Mouse (Mus musculus): Measurements from ENCODE around the gene Gpr176. TPM values are rescaled to one million over a fixed set of nuclear protein-coding genes. Genes with fewer than 3 reads are reported as not detected.

Gpr176 gene
- 0.69 and 1.4 TPM in 2 replicates for polyA plus RNA-seq (2014; fragmentation: Nextera tagmentation; extraction: Ambion mirVana)

DNA sequence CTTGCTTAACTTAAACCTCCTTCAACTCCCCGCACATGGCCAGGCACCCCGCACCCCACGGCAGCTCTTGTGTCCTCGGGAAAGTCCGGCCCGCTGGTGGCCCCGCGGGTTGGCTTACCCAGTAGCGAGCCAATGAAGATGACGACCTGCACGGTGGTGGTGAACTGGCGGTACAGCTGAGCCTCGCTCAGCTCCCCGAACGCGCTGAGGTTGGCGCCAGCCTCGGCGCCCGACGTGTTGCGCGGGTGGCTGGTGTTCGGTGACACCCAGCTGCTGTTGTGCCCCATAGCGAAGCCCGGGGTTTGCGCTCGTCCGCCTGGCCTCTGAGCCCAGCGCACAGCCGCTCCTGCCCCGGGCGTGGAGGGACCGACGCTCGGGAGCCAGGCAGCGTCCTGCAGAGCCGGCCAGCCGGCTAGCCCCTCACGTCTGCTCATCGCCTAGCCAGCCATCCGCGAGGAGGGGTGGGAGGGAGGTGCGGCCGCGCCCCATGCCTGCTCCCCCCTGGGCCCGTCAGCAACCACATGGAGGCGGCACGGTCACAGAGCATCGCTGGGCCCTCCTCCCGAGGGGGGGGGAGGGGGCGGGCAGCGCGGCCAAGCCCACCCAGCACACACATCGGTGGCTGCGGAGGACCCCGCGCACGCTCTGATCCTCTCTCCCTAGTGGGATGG lies at the start of gene Gpr176:
Gpr176 (minus strand) TSS at position 519 of the 671 bp plus-strand sequence.
- peak within 1 kb of the TSS; percentile 96 for H3K4me2 ChIP-seq (replicated peaks; ENCODE audit: low read depth, low read length)
- H3K4me3 ChIP-seq (ENCODE audit: low read length): peak within 1 kb of the TSS; percentile 54
- H3K36me3 ChIP-seq (ENCODE audit: control insufficient read depth, insufficient read depth, low read length): no peaks in the 10 kb centered on the region
- H3K27me3 ChIP-seq (ENCODE audit: control insufficient read depth, insufficient read depth, low read length): peaks cover 15% of the 10 kb centered on the region
- WGBS: under 1% methylated on average over 54 of the region's 59 CpGs
- no peaks in the 10 kb centered on the region for H3K9me3 ChIP-seq (ENCODE audit: control insufficient read depth, low read length)
- ATAC-seq (ENCODE audit: low FRiP score, low TSS enrichment): peak; percentile 76
- no peak within 1 kb of the TSS for H3K27ac ChIP-seq (ENCODE audit: low read depth, low read length)
- peak within 1 kb of the TSS; percentile 58 for H3K9ac ChIP-seq (ENCODE audit: low read depth, low read length)
- H3K4me1 ChIP-seq (ENCODE audit: control insufficient read depth, insufficient read depth, low read length): peaks cover 12% of the 10 kb centered on the region; the same call in 1 of the 2 replicates

DNA sequence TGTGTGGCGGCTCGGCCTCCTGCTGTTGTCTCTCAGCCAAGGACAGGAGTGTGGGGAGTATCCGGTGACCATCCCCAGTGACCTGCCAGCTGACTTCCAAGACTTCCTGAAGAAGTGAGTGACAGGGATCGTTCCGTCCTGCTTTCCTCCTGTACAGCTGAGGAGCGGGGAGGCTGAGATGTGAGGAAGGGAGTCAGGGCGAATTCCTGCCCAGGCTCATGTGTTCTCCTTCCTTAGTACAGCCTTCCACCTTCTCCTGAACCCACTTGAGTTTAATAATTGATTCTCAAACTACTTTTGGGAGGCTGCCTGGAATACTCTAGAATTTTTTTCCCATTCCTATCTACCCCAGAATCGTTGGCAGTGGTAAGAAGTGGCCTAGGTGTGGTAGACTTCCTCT lies 49.2 kb upstream of the Gpr176 start:
- no peak for ATAC-seq (ENCODE audit: low FRiP score, low TSS enrichment)
- Histone ChIP-seq H3K36me3 (ENCODE audit: control insufficient read depth, insufficient read depth, low read length) (peaks cover 36% of the 10 kb centered on the region), H3K27ac (ENCODE audit: low read depth, low read length) (no peak overlapping the region), H3K4me3 (ENCODE audit: low read length) (no peak overlapping the region), H3K9me3 (ENCODE audit: control insufficient read depth, low read length) (no peaks in the 10 kb centered on the region), H3K27me3 (ENCODE audit: control insufficient read depth, insufficient read depth, low read length) (no peaks in the 10 kb centered on the region), H3K4me2 (replicated peaks; ENCODE audit: low read depth, low read length) (no peak overlapping the region), H3K4me1 (ENCODE audit: control insufficient read depth, insufficient read depth, low read length) (no peaks in the 10 kb centered on the region), H3K9ac (ENCODE audit: low read depth, low read length) (no peak overlapping the region)
- 57% methylated on average over 8 of the region's 8 CpGs for WGBS

DNA sequence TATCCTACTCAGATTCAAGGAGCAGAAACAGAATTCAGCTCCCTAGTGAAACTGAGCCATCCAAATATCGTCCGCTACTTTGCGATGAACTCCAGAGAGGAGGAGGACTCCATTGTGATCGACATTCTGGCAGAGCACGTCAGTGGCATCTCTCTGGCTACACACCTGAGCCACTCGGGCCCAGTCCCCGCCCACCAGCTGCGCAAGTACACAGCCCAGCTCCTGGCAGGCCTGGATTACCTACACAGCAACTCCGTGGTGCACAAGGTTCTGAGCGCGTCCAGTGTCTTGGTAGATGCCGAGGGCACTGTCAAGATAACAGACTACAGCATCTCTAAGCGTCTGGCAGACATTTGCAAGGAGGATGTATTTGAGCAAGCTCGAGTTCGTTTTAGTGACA lies 48.7 kb upstream of the Gpr176 start:
- no peak for ATAC-seq (ENCODE audit: low FRiP score, low TSS enrichment)
- H3K9ac ChIP-seq (ENCODE audit: low read depth, low read length): no peak overlapping the region
- H3K9me3 ChIP-seq (ENCODE audit: control insufficient read depth, low read length): no peaks in the 10 kb centered on the region
- H3K27ac ChIP-seq (ENCODE audit: low read depth, low read length): no peak overlapping the region
- peaks cover 37% of the 10 kb centered on the region for H3K36me3 ChIP-seq (ENCODE audit: control insufficient read depth, insufficient read depth, low read length)
- H3K4me3 ChIP-seq (ENCODE audit: low read length): no peak overlapping the region
- 87% methylated on average over 15 of the region's 15 CpGs for WGBS
- no peak overlapping the region for H3K4me2 ChIP-seq (replicated peaks; ENCODE audit: low read depth, low read length)
- no peaks in the 10 kb centered on the region for H3K4me1 ChIP-seq (ENCODE audit: control insufficient read depth, insufficient read depth, low read length)
- H3K27me3 ChIP-seq (ENCODE audit: control insufficient read depth, insufficient read depth, low read length): no peaks in the 10 kb centered on the region

DNA sequence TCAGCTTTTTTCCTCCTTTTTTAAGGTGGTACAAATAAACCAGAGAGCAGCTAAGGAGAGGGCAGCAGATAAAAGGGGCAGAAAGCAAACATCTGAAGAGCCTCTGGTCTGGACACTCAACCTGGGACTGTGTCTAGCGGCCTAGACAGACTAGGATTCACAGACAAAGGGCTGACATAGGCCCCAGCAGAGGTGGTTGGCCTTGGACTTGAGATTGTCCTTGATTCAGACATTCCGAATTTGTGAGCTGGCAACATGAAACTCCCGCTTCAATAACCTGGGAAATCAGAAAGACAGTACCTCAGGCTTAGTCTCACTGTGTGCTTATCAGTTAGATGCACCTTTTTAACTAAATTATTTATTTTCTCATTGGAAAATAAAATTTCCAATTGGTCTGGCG lies 44.9 kb upstream of the Gpr176 start:
- Histone ChIP-seq H3K4me2 (replicated peaks; ENCODE audit: low read depth, low read length) (no peak overlapping the region), H3K4me1 (ENCODE audit: control insufficient read depth, insufficient read depth, low read length) (no peaks in the 10 kb centered on the region), H3K4me3 (ENCODE audit: low read length) (no peak overlapping the region), H3K36me3 (ENCODE audit: control insufficient read depth, insufficient read depth, low read length) (peaks cover 50% of the 10 kb centered on the region), H3K9me3 (ENCODE audit: control insufficient read depth, low read length) (no peaks in the 10 kb centered on the region), H3K27me3 (ENCODE audit: control insufficient read depth, insufficient read depth, low read length) (no peaks in the 10 kb centered on the region), H3K27ac (ENCODE audit: low read depth, low read length) (no peak overlapping the region), H3K9ac (ENCODE audit: low read depth, low read length) (no peak overlapping the region)
- ATAC-seq (ENCODE audit: low FRiP score, low TSS enrichment): no peak
- 89% methylated on average over 4 of the region's 4 CpGs for WGBS

DNA sequence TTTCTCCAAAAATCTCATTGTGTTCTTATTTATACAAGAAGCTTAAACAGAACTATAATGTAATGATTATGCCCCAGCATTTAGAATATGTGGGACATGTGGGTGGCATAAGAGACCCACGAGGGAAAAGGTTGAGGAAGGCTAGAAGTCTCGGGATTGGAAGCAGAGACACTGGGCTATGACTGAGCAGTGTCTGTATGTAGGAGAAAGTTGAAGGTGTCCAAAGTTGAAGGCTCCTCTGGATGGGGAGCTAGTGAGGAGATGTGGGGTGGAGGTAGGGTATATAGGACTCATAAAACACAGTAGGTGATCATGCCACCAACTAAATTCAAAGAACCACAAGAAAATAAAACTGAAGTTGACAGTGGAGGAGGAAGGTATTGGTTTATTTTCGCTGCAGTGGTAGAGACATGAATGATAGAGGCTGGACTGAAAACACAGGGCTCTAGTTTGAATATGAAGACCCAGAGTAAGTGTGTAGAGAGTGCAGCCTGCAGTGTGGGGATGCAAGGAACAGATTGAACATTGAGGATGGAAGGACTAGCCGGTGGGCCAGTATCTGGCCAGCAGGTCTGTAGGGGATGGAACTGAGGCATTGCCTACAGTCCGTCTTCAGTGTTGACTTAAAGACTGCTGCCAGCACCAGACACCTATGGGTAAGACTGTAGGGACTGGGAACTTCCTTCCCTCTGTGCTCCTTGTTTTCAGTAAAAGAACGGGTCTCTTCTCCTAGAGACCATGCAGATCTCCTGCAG lies 42.6 kb upstream of the Gpr176 start:
- H3K9me3 ChIP-seq (ENCODE audit: control insufficient read depth, low read length): no peaks in the 10 kb centered on the region
- H3K9ac ChIP-seq (ENCODE audit: low read depth, low read length): no peak overlapping the region
- no peak overlapping the region for H3K4me3 ChIP-seq (ENCODE audit: low read length)
- ATAC-seq (ENCODE audit: low FRiP score, low TSS enrichment): no peak
- H3K4me2 ChIP-seq (replicated peaks; ENCODE audit: low read depth, low read length): no peak overlapping the region
- H3K36me3 ChIP-seq (ENCODE audit: control insufficient read depth, insufficient read depth, low read length): peaks cover 48% of the 10 kb centered on the region
- no peaks in the 10 kb centered on the region for H3K27me3 ChIP-seq (ENCODE audit: control insufficient read depth, insufficient read depth, low read length)
- 92% methylated on average over 6 of the region's 6 CpGs for WGBS
- H3K27ac ChIP-seq (ENCODE audit: low read depth, low read length): no peak overlapping the region
- no peaks in the 10 kb centered on the region for H3K4me1 ChIP-seq (ENCODE audit: control insufficient read depth, insufficient read depth, low read length)

DNA sequence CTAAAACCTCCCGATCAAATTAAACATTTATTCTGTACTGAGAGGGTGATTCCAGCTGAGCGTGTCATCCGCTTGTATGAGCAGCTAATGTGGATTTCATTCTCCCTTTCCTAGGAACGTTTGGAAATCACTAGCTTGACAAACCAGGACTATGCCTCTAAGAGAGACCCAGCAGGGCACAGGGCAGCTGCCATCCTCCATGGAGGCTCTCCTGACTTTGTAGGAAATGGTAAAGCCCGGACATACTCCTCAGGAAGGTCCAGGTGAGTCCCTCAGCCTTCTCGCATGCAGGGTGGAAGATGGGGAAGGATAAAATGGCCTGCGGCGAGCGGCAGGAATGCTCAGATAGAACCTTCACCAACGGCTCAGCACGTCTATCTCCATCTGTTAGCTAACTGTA lies 39.6 kb upstream of the Gpr176 start:
- no peak for ATAC-seq (ENCODE audit: low FRiP score, low TSS enrichment)
- 98% methylated on average over 11 of the region's 11 CpGs for WGBS
- Histone ChIP-seq H3K9ac (ENCODE audit: low read depth, low read length) (no peak overlapping the region), H3K27ac (ENCODE audit: low read depth, low read length) (no peak overlapping the region), H3K4me2 (replicated peaks; ENCODE audit: low read depth, low read length) (no peak overlapping the region), H3K4me3 (ENCODE audit: low read length) (no peak overlapping the region), H3K36me3 (ENCODE audit: control insufficient read depth, insufficient read depth, low read length) (peaks cover 39% of the 10 kb centered on the region), H3K27me3 (ENCODE audit: control insufficient read depth, insufficient read depth, low read length) (no peaks in the 10 kb centered on the region), H3K4me1 (ENCODE audit: control insufficient read depth, insufficient read depth, low read length) (no peaks in the 10 kb centered on the region), H3K9me3 (ENCODE audit: control insufficient read depth, low read length) (no peaks in the 10 kb centered on the region)

DNA sequence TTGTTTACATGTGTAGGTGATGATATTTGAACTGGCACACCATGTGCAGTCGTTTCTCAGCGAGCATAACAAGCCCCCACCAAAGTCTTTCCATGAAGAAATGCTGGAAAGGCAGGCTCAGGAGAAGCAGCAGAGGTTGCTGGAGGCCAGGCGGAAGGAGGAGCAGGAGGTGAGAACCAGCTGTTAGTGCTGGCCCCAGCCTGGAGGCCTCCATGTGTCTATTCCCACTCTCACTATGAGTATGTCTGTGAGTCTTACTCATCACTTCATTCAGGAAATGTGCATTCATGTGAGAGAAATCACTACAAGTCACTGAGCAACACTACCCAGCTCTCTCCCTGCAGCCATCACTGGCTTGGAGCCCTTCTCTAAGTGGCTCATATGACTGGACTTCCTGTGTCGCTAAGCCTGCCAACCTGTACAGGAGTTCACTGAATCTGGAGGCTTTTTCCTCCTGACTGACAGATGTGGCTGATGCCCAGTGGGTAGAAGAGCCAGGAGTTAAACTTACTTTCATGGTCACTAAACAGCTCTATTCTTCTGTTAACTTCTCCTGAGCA lies 35.2 kb upstream of the Gpr176 start:
- 0 out of 2 replicates have a peak, but pooled peaks cover 3% of the 10 kb centered on the region for H3K4me1 ChIP-seq (ENCODE audit: control insufficient read depth, insufficient read depth, low read length)
- no peak overlapping the region for H3K4me3 ChIP-seq (ENCODE audit: low read length)
- WGBS: 76% methylated on average over 4 of the region's 4 CpGs
- H3K4me2 ChIP-seq (replicated peaks; ENCODE audit: low read depth, low read length): no peak overlapping the region
- no peak overlapping the region for H3K9ac ChIP-seq (ENCODE audit: low read depth, low read length)
- H3K27ac ChIP-seq (ENCODE audit: low read depth, low read length): no peak overlapping the region
- H3K27me3 ChIP-seq (ENCODE audit: control insufficient read depth, insufficient read depth, low read length): no peaks in the 10 kb centered on the region
- H3K36me3 ChIP-seq (ENCODE audit: control insufficient read depth, insufficient read depth, low read length): peaks cover 26% of the 10 kb centered on the region
- no peak for ATAC-seq (ENCODE audit: low FRiP score, low TSS enrichment)
- H3K9me3 ChIP-seq (ENCODE audit: control insufficient read depth, low read length): no peaks in the 10 kb centered on the region

DNA sequence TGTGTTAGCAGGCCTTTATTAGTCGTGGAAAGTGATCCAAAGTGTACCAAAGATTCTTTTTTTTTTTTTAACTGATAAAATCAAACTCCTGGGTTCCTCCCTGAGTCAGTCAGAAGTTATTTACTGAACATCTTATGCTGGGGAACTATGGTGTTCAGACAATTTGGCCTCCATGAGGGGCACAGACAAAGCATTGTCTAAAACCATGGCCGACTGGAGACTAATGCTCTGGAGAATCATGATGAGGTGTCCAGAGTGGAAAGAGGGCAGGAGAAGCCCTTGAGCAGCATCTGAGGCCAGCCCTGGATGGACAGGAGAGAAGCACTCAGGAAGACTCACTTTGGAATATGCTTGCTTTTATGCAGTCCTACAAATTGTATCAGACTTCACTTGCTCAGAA lies 33.6 kb upstream of the Gpr176 start:
- Histone ChIP-seq H3K4me1 (ENCODE audit: control insufficient read depth, insufficient read depth, low read length) (0 out of 2 replicates have a peak, but pooled peaks cover 3% of the 10 kb centered on the region), H3K9me3 (ENCODE audit: control insufficient read depth, low read length) (no peaks in the 10 kb centered on the region), H3K4me3 (ENCODE audit: low read length) (no peak overlapping the region), H3K36me3 (ENCODE audit: control insufficient read depth, insufficient read depth, low read length) (peaks cover 18% of the 10 kb centered on the region; the same call in 1 of the 2 replicates), H3K27ac (ENCODE audit: low read depth, low read length) (no peak overlapping the region), H3K4me2 (replicated peaks; ENCODE audit: low read depth, low read length) (no peak overlapping the region), H3K27me3 (ENCODE audit: control insufficient read depth, insufficient read depth, low read length) (no peaks in the 10 kb centered on the region), H3K9ac (ENCODE audit: low read depth, low read length) (no peak overlapping the region)
- no peak for ATAC-seq (ENCODE audit: low FRiP score, low TSS enrichment)
- 77% methylated on average over 2 of the region's 2 CpGs for WGBS

DNA sequence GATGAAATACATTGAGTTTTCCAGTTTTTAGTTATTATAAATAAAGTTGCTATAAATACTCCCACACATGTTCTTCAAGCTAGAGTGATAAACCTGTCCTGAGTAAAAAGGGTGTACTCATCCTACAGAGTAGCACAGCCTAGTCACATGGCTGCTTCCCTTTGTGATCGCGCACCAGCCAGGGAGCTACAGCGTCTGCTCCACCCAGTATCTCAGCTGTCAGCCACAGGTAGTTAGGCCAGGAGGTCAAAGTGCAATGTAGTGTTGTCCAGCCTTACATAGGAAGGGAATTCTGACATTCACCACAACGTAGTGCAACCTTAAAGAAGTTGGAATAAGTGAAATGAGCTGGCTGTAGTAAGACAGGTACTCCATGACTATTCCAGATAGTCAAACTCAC lies 32.3 kb upstream of the Gpr176 start:
- Histone ChIP-seq H3K9ac (ENCODE audit: low read depth, low read length) (no peak overlapping the region), H3K9me3 (ENCODE audit: control insufficient read depth, low read length) (no peaks in the 10 kb centered on the region), H3K4me3 (ENCODE audit: low read length) (no peak overlapping the region), H3K4me1 (ENCODE audit: control insufficient read depth, insufficient read depth, low read length) (0 out of 2 replicates have a peak, but pooled peaks cover 3% of the 10 kb centered on the region), H3K4me2 (replicated peaks; ENCODE audit: low read depth, low read length) (no peak overlapping the region), H3K36me3 (ENCODE audit: control insufficient read depth, insufficient read depth, low read length) (peaks cover 12% of the 10 kb centered on the region; the same call in 1 of the 2 replicates), H3K27ac (ENCODE audit: low read depth, low read length) (no peak overlapping the region), H3K27me3 (ENCODE audit: control insufficient read depth, insufficient read depth, low read length) (no peaks in the 10 kb centered on the region)
- WGBS: 78% methylated on average over 4 of the region's 4 CpGs
- ATAC-seq (ENCODE audit: low FRiP score, low TSS enrichment): no peak
